Mouse (Mus musculus) spleen, postnatal 4 days (tissue): ENCODE data around the gene Phlda1.
"Not testable (repeated sequence)": the region's sequence is repeated elsewhere in the genome, so short reads cannot be mapped to it uniquely, and the experiment has no call there.

ENCODE experiments used
- DNase-seq, 2 experiments: peaks; one replicate each; pipeline ENCODE4 v3.0.0; 2022; ENCODE audit warnings: low spot score in 2 of 2

The Phlda1 gene

GRCm38 (mm10) chr10:111506101-111506925 is at the start of gene Phlda1:
Gene Phlda1 (plus strand): TSS chr10:111506286.
- DNase-seq, result peak; percentile 87 to 94

- no peak for DNase-seq
These were observed 48.0 kb upstream of the Phlda1 start for GRCm38 (mm10) chr10:111458088-111458487.

- DNase-seq, result no peak
These were observed 47.0 kb upstream of the Phlda1 start for GRCm38 (mm10) chr10:111459040-111459439.

- DNase-seq, result no peak
These were observed 46.2 kb upstream of the Phlda1 start for GRCm38 (mm10) chr10:111459874-111460273.

- DNase-seq, result no peak
These were observed 45.7 kb upstream of the Phlda1 start for GRCm38 (mm10) chr10:111460381-111460780.

- no peak for DNase-seq
These were observed 41.3 kb upstream of the Phlda1 start for GRCm38 (mm10) chr10:111464833-111465232.

- DNase-seq, result no peak
These were observed 40.7 kb upstream of the Phlda1 start for GRCm38 (mm10) chr10:111465409-111465808.

GRCm38 (mm10) chr10:111471166-111471565 is 34.9 kb upstream of the Phlda1 start:
- peak in 1 of 2 experiments; percentile 19 for DNase-seq

GRCm38 (mm10) chr10:111472686-111473510 is 33.2 kb upstream of the Phlda1 start, which contains the start of gene Nap1l1:
Gene Nap1l1 (plus strand): TSS chr10:111473223.
- DNase-seq, result peak; percentile 96 to 97

- DNase-seq, result peak; percentile 53 to 83
These were observed 32.3 kb upstream of the Phlda1 start for GRCm38 (mm10) chr10:111473511-111474371.

GRCm38 (mm10) chr10:111476301-111476700 is 29.8 kb upstream of the Phlda1 start:
- DNase-seq, result no peak

- DNase-seq, result no peak
These were observed 29.0 kb upstream of the Phlda1 start for GRCm38 (mm10) chr10:111476989-111477510.

GRCm38 (mm10) chr10:111479599-111479998 is 26.5 kb upstream of the Phlda1 start:
- no peak for DNase-seq

- no peak for DNase-seq
These were observed 23.4 kb upstream of the Phlda1 start for GRCm38 (mm10) chr10:111482654-111483053.

- no peak for DNase-seq
These were observed 22.0 kb upstream of the Phlda1 start for GRCm38 (mm10) chr10:111484079-111484478.

- DNase-seq, result no peak
These were observed 17.3 kb upstream of the Phlda1 start for GRCm38 (mm10) chr10:111488793-111489192.

GRCm38 (mm10) chr10:111490079-111490478 is 16.0 kb upstream of the Phlda1 start:
- DNase-seq, result not testable (repeated sequence)

GRCm38 (mm10) chr10:111495888-111496287 is 10.2 kb upstream of the Phlda1 start:
- no peak for DNase-seq

GRCm38 (mm10) chr10:111499892-111500291 is 6.2 kb upstream of the Phlda1 start:
- DNase-seq, result no peak

GRCm38 (mm10) chr10:111503071-111503470 is 3.0 kb upstream of the Phlda1 start:
- DNase-seq, result peak; percentile 76 to 91

- DNase-seq, result no peak
These were observed 2.4 kb upstream of the Phlda1 start for GRCm38 (mm10) chr10:111503716-111504115.
